Mouse (Mus musculus): ENCODE results near the gene Col4a3. TPM values are rescaled to one million over a fixed set of nuclear protein-coding genes. Genes with fewer than 3 reads are reported as not detected.

The Col4a3 gene
- polyA plus RNA-seq, 1 experiment from 2014 or later, result 0.14 TPM

DNA sequence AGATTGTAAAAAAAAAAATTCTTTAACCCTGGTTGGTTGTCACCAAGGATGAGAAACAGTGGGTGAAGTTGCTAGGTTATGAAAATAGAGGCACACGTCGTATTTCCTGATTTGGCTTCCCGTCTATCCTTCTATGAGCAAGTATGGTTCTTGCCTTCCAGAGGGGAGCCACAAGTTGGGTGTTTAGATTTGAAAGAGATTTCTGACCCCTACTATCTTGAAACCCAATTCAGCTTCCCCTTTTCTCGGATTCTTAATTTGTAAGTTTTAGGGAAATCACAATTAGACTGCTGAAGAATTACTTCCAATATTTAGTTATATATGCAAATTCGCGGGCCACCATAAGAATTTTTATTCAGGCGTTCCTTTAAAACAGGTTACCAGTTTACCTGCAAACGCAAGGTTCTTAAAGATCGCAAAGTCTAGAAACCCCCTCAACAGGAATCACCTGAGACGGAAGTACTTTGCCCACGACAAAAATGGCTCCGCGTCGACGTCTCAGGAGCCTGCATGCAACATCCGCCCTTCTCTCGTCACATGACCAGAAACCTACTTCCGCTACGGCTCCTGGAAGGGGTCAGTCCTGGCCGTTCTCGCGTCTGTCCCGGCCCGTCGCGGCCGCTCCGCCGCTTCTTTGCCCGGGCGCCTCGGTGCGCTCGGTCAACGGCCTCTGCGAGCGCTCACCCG, 137.8 kb downstream of the Col4a3 start, which contains the start of gene Mff:
Gene Mff, plus strand, starts transcription at position 552 of the 687 bp plus-strand sequence.
- peak within 1 kb of the TSS; percentile 84 for H3K9ac ChIP-seq
- peak within 1 kb of the TSS; percentile 88 for H3K4me2 ChIP-seq (replicated peaks)
- H3K27me3 ChIP-seq, result peaks cover 17% of the 10 kb centered on the region
- WGBS, result 10% methylated on average over 38 of the region's 38 CpGs
- no peaks in the 10 kb centered on the region for H3K9me3 ChIP-seq (replicated peaks)
- peak; percentile 99 for ATAC-seq (ENCODE audit: low FRiP score)
- H3K4me1 ChIP-seq, result peaks cover 12% of the 10 kb centered on the region
- H3K27ac ChIP-seq, result peak within 1 kb of the TSS; percentile 50
- H3K36me3 ChIP-seq, result peaks cover 9% of the 10 kb centered on the region
- peak within 1 kb of the TSS; percentile 69 for H3K4me3 ChIP-seq

GRCm38 (mm10) chr1:82725026-82725874, 138.5 kb downstream of the Col4a3 start:
- H3K9ac ChIP-seq, result peak overlapping the region; percentile 84
- WGBS, result 2% methylated on average over 37 of the region's 37 CpGs
- peaks cover 12% of the 10 kb centered on the region for H3K4me1 ChIP-seq
- no peaks in the 10 kb centered on the region for H3K9me3 ChIP-seq (replicated peaks)
- peak overlapping the region; percentile 88 for H3K4me2 ChIP-seq (replicated peaks)
- peak; percentile 99 for ATAC-seq (ENCODE audit: low FRiP score)
- peaks cover 13% of the 10 kb centered on the region for H3K27me3 ChIP-seq
- peak overlapping the region; percentile 69 for H3K4me3 ChIP-seq
- H3K27ac ChIP-seq, result peak overlapping the region; percentile 50
- peaks cover 15% of the 10 kb centered on the region for H3K36me3 ChIP-seq

DNA sequence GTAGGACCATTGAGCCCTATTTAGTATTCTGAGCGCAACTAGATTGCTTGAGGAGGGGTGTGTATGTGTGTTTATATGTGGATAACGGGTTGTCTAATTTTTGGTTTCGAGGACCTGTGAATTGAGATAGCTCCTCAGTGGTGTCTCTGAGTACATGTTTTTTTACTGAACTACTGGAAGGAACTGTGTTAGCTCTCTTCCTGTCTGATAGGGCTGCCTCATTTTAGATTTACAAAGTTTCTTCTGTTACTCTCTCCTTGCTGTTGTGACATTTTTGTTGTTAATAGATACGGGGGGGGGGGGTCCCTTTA, 139.1 kb downstream of the Col4a3 start:
- peak overlapping the region; percentile 84 for H3K9ac ChIP-seq
- no peaks in the 10 kb centered on the region for H3K9me3 ChIP-seq (replicated peaks)
- H3K27ac ChIP-seq, result no peak overlapping the region
- no peak for ATAC-seq (ENCODE audit: low FRiP score)
- peaks cover 13% of the 10 kb centered on the region for H3K27me3 ChIP-seq
- H3K36me3 ChIP-seq, result peaks cover 20% of the 10 kb centered on the region
- H3K4me1 ChIP-seq, result peaks cover 12% of the 10 kb centered on the region
- H3K4me2 ChIP-seq (replicated peaks), result peak overlapping the region; percentile 88
- WGBS, result 65% methylated on average over 4 of the region's 4 CpGs
- H3K4me3 ChIP-seq, result peak overlapping the region; percentile 69

DNA sequence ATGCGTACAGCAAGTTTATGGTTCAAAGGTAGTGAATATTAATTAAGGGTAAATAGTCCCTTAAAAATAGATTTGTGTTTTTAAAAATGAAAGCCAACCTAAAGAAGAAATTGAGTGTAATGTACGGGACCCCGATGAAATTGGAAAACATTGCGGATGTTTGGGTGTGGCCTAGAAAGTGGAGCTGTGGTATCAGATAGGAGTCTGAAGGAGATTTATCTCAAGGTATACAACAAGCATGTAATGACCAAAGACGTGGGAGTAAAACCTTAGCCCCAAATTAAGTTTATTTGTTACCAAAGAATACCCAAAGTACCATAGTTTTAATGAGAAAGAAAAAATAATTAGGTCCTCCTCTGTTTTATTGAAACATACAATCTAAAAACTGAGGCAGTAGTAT, 139.8 kb downstream of the Col4a3 start:
- 92% methylated on average over 5 of the region's 5 CpGs for WGBS
- ATAC-seq (ENCODE audit: low FRiP score), result no peak
- H3K4me2 ChIP-seq (replicated peaks), result no peak overlapping the region
- peaks cover 26% of the 10 kb centered on the region for H3K36me3 ChIP-seq
- H3K27ac ChIP-seq, result no peak overlapping the region
- peaks cover 7% of the 10 kb centered on the region for H3K27me3 ChIP-seq
- H3K4me1 ChIP-seq, result peaks cover 12% of the 10 kb centered on the region
- H3K9me3 ChIP-seq (replicated peaks), result no peaks in the 10 kb centered on the region
- no peak overlapping the region for H3K4me3 ChIP-seq
- no peak overlapping the region for H3K9ac ChIP-seq

DNA sequence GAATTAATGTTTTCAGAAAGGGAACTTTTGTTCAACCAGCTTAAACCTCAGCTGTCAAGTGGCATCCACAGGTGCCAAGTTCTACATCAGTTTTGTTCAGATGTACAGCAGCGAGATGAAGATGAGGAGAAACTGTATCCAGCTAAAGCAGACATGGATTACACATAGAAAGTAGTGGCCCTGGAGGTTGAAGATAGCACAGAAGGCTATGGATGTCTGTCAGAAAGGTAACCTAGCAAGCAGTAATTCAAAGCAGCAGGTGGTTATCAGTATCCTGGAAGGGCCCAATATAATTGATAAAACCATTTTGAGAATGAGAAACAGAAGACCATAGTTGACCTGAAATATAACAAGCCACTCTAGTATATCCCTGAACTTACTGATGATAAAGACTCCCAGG, 146.6 kb downstream of the Col4a3 start:
- Histone ChIP-seq H3K9ac (no peak overlapping the region), H3K4me1 (no peaks in the 10 kb centered on the region), H3K9me3 (replicated peaks) (no peaks in the 10 kb centered on the region), H3K27ac (no peak overlapping the region), H3K36me3 (peaks cover 70% of the 10 kb centered on the region), H3K4me3 (no peak overlapping the region), H3K27me3 (no peaks in the 10 kb centered on the region), H3K4me2 (replicated peaks) (no peak overlapping the region)
- no peak for ATAC-seq (ENCODE audit: low FRiP score)
- WGBS, result 100% methylated on average over 1 of the region's 1 CpGs

DNA sequence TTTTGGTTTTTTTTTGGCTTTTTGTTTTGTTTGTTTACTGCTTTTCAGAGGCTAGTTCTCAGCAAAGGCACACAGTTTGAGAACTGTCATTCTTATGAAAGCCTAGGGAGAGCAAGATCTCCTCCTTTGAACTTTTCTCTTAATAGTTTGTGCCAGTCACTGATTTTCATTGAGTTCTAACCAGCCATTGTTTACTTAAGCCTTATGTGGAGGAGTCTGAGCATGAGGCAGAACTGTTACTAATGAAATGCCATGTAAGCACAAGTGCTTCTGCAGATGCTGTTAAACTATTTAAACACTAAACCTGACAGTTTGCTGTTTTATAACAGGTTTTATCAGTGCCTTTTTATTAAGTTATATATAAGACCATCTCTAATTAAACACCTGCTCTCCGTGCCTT, 151.3 kb downstream of the Col4a3 start:
- Histone ChIP-seq H3K4me1 (no peaks in the 10 kb centered on the region), H3K36me3 (peaks cover 42% of the 10 kb centered on the region), H3K27me3 (no peaks in the 10 kb centered on the region), H3K27ac (no peak overlapping the region), H3K4me3 (no peak overlapping the region), H3K4me2 (replicated peaks) (no peak overlapping the region), H3K9ac (no peak overlapping the region), H3K9me3 (replicated peaks) (no peaks in the 10 kb centered on the region)
- no peak for ATAC-seq (ENCODE audit: low FRiP score)
- WGBS, result 86% methylated on average over 1 of the region's 1 CpGs

- Histone ChIP-seq H3K27ac (no peak overlapping the region), H3K4me2 (replicated peaks) (no peak overlapping the region), H3K9me3 (replicated peaks) (no peaks in the 10 kb centered on the region), H3K4me3 (no peak overlapping the region), H3K27me3 (no peaks in the 10 kb centered on the region), H3K4me1 (no peaks in the 10 kb centered on the region), H3K9ac (no peak overlapping the region), H3K36me3 (peaks cover 21% of the 10 kb centered on the region)
- ATAC-seq (ENCODE audit: low FRiP score), result no peak
- 90% methylated on average over 7 of the region's 7 CpGs for WGBS
These were observed 154.8 kb downstream of the Col4a3 start for GRCm38 (mm10) chr1:82741539-82741938.

- ATAC-seq (ENCODE audit: low FRiP score), result no peak
- H3K9me3 ChIP-seq (replicated peaks), result no peaks in the 10 kb centered on the region
- no peak overlapping the region for H3K9ac ChIP-seq
- no peaks in the 10 kb centered on the region for H3K27me3 ChIP-seq
- no peak overlapping the region for H3K4me2 ChIP-seq (replicated peaks)
- H3K36me3 ChIP-seq, result peaks cover 20% of the 10 kb centered on the region
- H3K4me3 ChIP-seq, result no peak overlapping the region
- H3K27ac ChIP-seq, result no peak overlapping the region
- 93% methylated on average over 3 of the region's 3 CpGs for WGBS
- no peaks in the 10 kb centered on the region for H3K4me1 ChIP-seq
These were observed 157.2 kb downstream of the Col4a3 start for GRCm38 (mm10) chr1:82743962-82744361.

GRCm38 (mm10) chr1:82746408-82746807, 159.7 kb downstream of the Col4a3 start:
- no peak overlapping the region for H3K4me2 ChIP-seq (replicated peaks)
- H3K9ac ChIP-seq, result no peak overlapping the region
- 92% methylated on average over 4 of the region's 4 CpGs for WGBS
- no peak overlapping the region for H3K4me3 ChIP-seq
- H3K9me3 ChIP-seq (replicated peaks), result no peaks in the 10 kb centered on the region
- no peak for ATAC-seq (ENCODE audit: low FRiP score)
- peaks cover 27% of the 10 kb centered on the region for H3K36me3 ChIP-seq
- H3K4me1 ChIP-seq, result no peaks in the 10 kb centered on the region
- H3K27ac ChIP-seq, result no peak overlapping the region
- no peaks in the 10 kb centered on the region for H3K27me3 ChIP-seq

- H3K4me3 ChIP-seq, result no peak overlapping the region
- H3K27me3 ChIP-seq, result no peaks in the 10 kb centered on the region
- no peaks in the 10 kb centered on the region for H3K9me3 ChIP-seq (replicated peaks)
- no peak overlapping the region for H3K4me2 ChIP-seq (replicated peaks)
- no peaks in the 10 kb centered on the region for H3K4me1 ChIP-seq
- no peak for ATAC-seq (ENCODE audit: low FRiP score)
- WGBS, result 92% methylated on average over 2 of the region's 2 CpGs
- H3K36me3 ChIP-seq, result peaks cover 26% of the 10 kb centered on the region
- no peak overlapping the region for H3K27ac ChIP-seq
- H3K9ac ChIP-seq, result no peak overlapping the region
These were observed 161.2 kb downstream of the Col4a3 start for GRCm38 (mm10) chr1:82747714-82748452.

GRCm38 (mm10) chr1:82759520-82759919, 172.8 kb downstream of the Col4a3 start:
- Histone ChIP-seq H3K9ac (no peak overlapping the region), H3K9me3 (replicated peaks) (no peaks in the 10 kb centered on the region), H3K4me1 (no peaks in the 10 kb centered on the region), H3K27me3 (no peaks in the 10 kb centered on the region), H3K4me3 (no peak overlapping the region), H3K4me2 (replicated peaks) (no peak overlapping the region), H3K36me3 (peaks cover 37% of the 10 kb centered on the region), H3K27ac (no peak overlapping the region)
- no peak for ATAC-seq (ENCODE audit: low FRiP score)
- 93% methylated on average over 1 of the region's 1 CpGs for WGBS

GRCm38 (mm10) chr1:82761454-82762169, 174.9 kb downstream of the Col4a3 start:
- no peak for ATAC-seq (ENCODE audit: low FRiP score)
- Histone ChIP-seq H3K4me3 (no peak overlapping the region), H3K9me3 (replicated peaks) (no peaks in the 10 kb centered on the region), H3K27ac (no peak overlapping the region), H3K36me3 (peaks cover 21% of the 10 kb centered on the region; the same call in 1 of the 2 replicates), H3K27me3 (no peaks in the 10 kb centered on the region), H3K9ac (no peak overlapping the region), H3K4me2 (replicated peaks) (no peak overlapping the region), H3K4me1 (no peaks in the 10 kb centered on the region)
- 92% methylated on average over 8 of the region's 8 CpGs for WGBS
